Mouse (Mus musculus) hindbrain, embryonic 16.5 days (tissue): ENCODE measurements around the gene Itpr1. TPM values are rescaled to one million over a fixed set of nuclear protein-coding genes. Genes with fewer than 3 reads are reported as not detected.
"Not testable (repeated sequence)": the region's sequence is repeated elsewhere in the genome, so short reads cannot be mapped to it uniquely, and the experiment has no call there.

Source experiments
- ATAC-seq: fragments of 200-750 bp; cut with Nextera tagmentation; 2 replicates; pipeline ENCODE4 v1.8.0; 2017; ENCODE audit warnings: moderate TSS enrichment, moderate library complexity
- H3K27ac ChIP-seq: fragments of 300-500 bp; sonication (generic); 2 replicates; pipeline ENCODE4 v1.5.1; 2014; ENCODE audit warnings: low read depth, mild to moderate bottlenecking, control low read depth, low read length, moderate library complexity
- H3K27me3 ChIP-seq: fragments of 300-500 bp; sonication (generic); replicated peaks from 2 replicates; pipeline ENCODE4 v1.6.1; 2014; ENCODE audit warnings: low read length; ENCODE audit not compliant: control insufficient read depth, insufficient read depth
- H3K36me3 ChIP-seq: fragments of 300-500 bp; sonication (generic); 2 replicates; pipeline ENCODE4 v1.6.1; 2014; ENCODE audit warnings: mild to moderate bottlenecking, low read length, moderate library complexity, mixed read lengths; ENCODE audit not compliant: control insufficient read depth, insufficient read depth
- H3K4me1 ChIP-seq: fragments of 300-500 bp; sonication (generic); 2 replicates; pipeline ENCODE4 v1.6.1; 2014; ENCODE audit warnings: low read depth, low read length; ENCODE audit not compliant: control insufficient read depth, insufficient read depth
- H3K4me2 ChIP-seq: fragments of 300-500 bp; sonication (generic); 2 replicates; pipeline ENCODE4 v1.6.1; 2014; ENCODE audit warnings: mild to moderate bottlenecking, low read length, control low read depth, moderate library complexity
- H3K4me3 ChIP-seq: fragments of 300-500 bp; sonication (generic); 2 replicates; pipeline ENCODE4 v1.5.1; 2014; ENCODE audit warnings: mild to moderate bottlenecking, low read length, control low read depth, moderate library complexity
- H3K9ac ChIP-seq: fragments of 300-500 bp; sonication (generic); 2 replicates; pipeline ENCODE4 v1.6.1; 2014; ENCODE audit warnings: low read depth, mild to moderate bottlenecking, control low read depth, low read length, moderate library complexity
- H3K9me3 ChIP-seq: fragments of 300-500 bp; sonication (generic); 2 replicates; pipeline ENCODE4 v1.6.1; 2014; ENCODE audit warnings: mild to moderate bottlenecking, low read length, moderate library complexity; ENCODE audit not compliant: control insufficient read depth
- WGBS: fragments of 180-500 bp; shearing (Covaris S2); extraction: QIAGEN DNeasy Blood & Tissue Kit; methylation state at CpG from one replicate; pipeline ENCODE4 v1.1.7; 2014; 5-methylcytosine and 5-hydroxymethylcytosine counted together
- polyA plus RNA-seq: library from polyadenylated mRNA; unstranded; fragments of >200 nt; fragmentation: Nextera tagmentation; extraction: Ambion mirVana; gene quantifications from 2 replicates; pipeline ENCODE4 v1.2.1, GENCODE M21; 2015

Gene Itpr1
- polyA plus RNA-seq, 1 experiment from 2014 or later = 5.6 TPM

DNA sequence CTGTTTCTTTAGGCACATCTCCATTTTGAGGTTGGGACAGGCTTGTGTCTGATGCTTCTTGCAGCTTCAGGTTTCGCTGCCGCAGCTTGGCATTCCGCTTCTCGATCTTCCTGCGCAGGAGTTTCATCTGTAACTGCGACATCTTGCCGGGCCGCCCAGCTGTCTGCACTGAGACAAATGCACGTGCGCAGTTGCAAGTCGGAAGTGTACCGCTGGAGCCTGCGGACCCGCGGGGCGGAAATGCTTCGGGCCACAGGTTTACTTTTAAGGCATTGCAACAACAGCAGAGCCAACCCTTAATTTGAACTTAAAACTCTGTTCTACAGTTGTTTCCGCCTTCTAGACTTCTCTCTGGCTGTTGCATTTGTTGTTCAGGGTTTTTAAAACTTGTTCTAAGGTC, 352.6 kb downstream of the Itpr1 start:
- not testable (repeated sequence) for H3K27ac ChIP-seq, H3K4me1 ChIP-seq, H3K36me3 ChIP-seq, H3K9me3 ChIP-seq, ATAC-seq, H3K27me3 ChIP-seq, H3K4me3 ChIP-seq, H3K4me2 ChIP-seq, H3K9ac ChIP-seq
- 78% methylated on average over 18 of the region's 18 CpGs for WGBS

DNA sequence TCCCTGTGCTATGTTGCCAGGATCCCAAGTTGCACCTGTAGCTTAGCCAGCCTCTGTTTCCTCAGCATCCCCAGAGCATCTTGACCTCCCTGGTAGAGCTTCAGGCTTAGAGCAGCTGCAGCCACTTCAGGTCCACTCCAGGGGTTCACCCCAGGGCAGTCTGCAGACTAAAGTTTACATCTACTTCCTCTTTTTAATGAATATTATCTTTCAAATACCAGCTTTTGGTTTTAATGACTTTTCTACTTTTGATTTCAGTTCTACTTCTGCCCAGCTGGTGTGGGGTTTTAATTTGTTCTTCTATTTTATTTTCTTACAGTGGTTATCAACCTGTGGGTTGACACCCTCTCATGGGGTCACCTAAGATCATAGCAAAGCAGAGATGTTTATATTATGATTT, 353.7 kb downstream of the Itpr1 start:
- Histone ChIP-seq H3K9me3 (no peaks in the 10 kb centered on the region), H3K27me3 (no peaks in the 10 kb centered on the region), H3K4me1 (peaks cover 11% of the 10 kb centered on the region; the same call in 1 of the 2 replicates), H3K4me2 (no peak overlapping the region), H3K36me3 (no peaks in the 10 kb centered on the region), H3K9ac (no peak overlapping the region), H3K27ac (no peak overlapping the region), H3K4me3 (no peak overlapping the region)
- ATAC-seq = no peak

GRCm38 (mm10) chr6:108569460-108570187, 356.7 kb downstream of the Itpr1 start:
- Histone ChIP-seq H3K27me3 (no peaks in the 10 kb centered on the region), H3K36me3 (no peaks in the 10 kb centered on the region), H3K9ac (no peak overlapping the region), H3K4me2 (no peak overlapping the region), H3K27ac (no peak overlapping the region), H3K4me1 (peaks cover 13% of the 10 kb centered on the region; the same call in 1 of the 2 replicates), H3K9me3 (no peaks in the 10 kb centered on the region), H3K4me3 (no peak overlapping the region)
- ATAC-seq = no peak
- WGBS = 66% methylated on average over 7 of the region's 7 CpGs

DNA sequence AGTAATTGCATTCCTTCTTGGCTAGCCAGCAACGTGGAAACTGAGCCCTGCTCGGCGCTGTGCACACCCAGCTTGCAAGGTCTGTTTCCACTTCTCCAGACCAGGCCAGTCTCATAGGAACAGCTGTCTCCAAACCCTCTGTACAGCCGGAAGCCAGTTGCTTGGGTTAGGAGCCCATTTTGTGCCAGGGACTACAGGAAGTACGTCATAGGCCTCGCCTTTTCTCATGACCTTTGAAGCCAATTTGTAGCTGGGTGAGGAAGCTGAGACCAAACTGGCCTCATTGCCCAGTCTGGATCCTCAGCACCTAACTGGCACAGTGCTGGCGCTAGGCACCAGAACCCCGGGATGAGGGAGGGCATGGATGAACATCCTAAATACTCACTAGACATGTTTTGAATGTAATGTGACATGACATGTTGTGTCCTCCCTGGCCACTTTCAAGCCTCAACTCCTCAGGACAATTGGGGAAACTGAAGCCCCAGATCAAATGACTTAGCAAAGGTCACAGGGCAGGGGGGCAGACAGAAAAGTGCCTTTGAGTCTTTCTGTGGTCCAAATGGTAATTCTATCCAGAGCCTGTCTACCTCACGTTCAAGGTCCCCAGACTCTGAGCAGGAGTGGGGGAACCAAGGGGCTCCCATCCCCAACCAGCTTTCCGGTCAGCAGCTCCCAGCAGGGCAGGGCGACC, 357.6 kb downstream of the Itpr1 start:
- peak; percentile 19; the same call in 1 of the 2 replicates for ATAC-seq
- Histone ChIP-seq H3K36me3 (no peaks in the 10 kb centered on the region), H3K27ac (no peak overlapping the region), H3K9me3 (no peaks in the 10 kb centered on the region), H3K4me2 (peak overlapping the region; percentile 84), H3K4me1 (peaks cover 13% of the 10 kb centered on the region; the same call in 1 of the 2 replicates), H3K9ac (peak overlapping the region; percentile 67), H3K27me3 (no peaks in the 10 kb centered on the region), H3K4me3 (peak overlapping the region; percentile 45)
- WGBS = 32% methylated on average over 11 of the region's 11 CpGs

DNA sequence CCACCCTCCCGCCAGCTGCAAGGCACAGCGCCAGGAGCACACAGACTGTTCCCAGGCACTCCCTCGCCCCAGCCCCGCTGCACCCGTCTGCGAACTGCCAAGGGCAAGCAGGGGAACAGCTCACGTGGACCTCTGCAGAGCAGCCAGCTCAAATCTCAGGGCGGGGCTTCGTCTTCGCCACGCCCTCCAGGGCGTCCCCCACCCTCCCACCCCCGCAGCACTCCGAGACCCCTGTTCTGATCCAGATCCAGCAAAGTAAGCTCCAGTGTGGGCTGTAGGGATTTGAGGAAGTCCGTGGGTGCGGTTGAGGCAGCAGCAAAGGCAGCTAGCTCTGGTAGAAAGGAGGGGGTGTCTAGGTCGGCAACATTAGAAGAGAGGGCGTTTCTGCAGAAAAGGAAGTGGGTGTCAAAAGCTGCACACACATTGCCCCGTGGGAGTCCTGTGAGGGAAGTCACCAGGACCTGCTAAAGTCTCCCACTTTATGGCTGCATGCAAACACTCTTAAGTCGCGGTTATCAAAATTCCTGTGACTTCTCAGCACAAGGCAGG, 358.2 kb downstream of the Itpr1 start:
- Histone ChIP-seq H3K36me3 (no peaks in the 10 kb centered on the region), H3K27me3 (no peaks in the 10 kb centered on the region), H3K4me2 (peak overlapping the region; percentile 84), H3K9ac (peak overlapping the region; percentile 67), H3K27ac (no peak overlapping the region), H3K4me3 (peak overlapping the region; percentile 45), H3K4me1 (peaks cover 13% of the 10 kb centered on the region; the same call in 1 of the 2 replicates), H3K9me3 (no peaks in the 10 kb centered on the region)
- peak; percentile 93 for ATAC-seq
- WGBS = 2% methylated on average over 20 of the region's 21 CpGs

DNA sequence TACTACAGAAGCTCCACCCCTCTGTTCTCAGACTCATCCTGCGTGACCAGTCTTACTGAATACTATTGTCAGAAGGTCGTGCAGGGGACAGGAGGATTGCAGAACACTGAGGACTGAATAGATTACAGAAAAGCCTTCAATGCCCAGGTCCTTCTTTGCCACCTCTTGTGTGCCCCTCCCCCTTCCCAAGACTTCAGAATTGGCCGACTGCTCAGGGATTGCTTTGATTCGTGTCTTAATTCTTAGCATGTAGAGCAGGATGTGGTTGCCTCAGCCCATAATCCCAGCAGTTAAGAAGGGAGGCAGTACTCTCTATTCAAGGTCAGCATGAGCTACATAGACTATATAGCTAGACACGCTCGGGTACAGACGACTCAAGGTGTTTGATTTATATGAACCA, 359.8 kb downstream of the Itpr1 start:
- WGBS = 50% methylated on average over 7 of the region's 7 CpGs
- no peak for ATAC-seq
- Histone ChIP-seq H3K9ac (no peak overlapping the region), H3K27me3 (no peaks in the 10 kb centered on the region), H3K4me2 (no peak overlapping the region), H3K27ac (no peak overlapping the region), H3K4me1 (peaks cover 13% of the 10 kb centered on the region; the same call in 1 of the 2 replicates), H3K36me3 (no peaks in the 10 kb centered on the region), H3K9me3 (no peaks in the 10 kb centered on the region), H3K4me3 (no peak overlapping the region)

DNA sequence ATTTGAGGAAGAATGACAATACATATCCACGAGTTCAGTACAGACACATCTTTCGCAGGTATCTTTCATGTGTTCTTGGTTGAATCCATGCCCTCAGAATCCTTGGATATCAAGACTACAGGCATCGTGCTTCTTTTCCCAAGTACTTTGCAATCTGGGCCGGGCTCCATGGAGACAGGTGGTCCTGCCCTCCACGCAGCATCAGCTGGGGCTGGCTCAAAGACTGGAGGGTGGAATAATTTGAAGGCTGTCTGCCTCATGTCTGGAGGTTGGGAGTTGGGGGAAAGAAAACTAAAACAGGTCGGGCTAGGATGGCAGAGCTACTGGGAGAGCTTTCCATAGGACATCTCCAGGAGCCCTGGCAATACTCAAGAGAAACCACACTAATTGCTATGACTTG, 364.2 kb downstream of the Itpr1 start:
- ATAC-seq = no peak
- H3K27ac ChIP-seq = no peak overlapping the region
- no peaks in the 10 kb centered on the region for H3K27me3 ChIP-seq
- no peak overlapping the region for H3K4me2 ChIP-seq
- H3K4me1 ChIP-seq = no peaks in the 10 kb centered on the region
- H3K36me3 ChIP-seq = no peaks in the 10 kb centered on the region
- no peak overlapping the region for H3K4me3 ChIP-seq
- no peaks in the 10 kb centered on the region for H3K9me3 ChIP-seq
- H3K9ac ChIP-seq = no peak overlapping the region
- 89% methylated on average over 6 of the region's 6 CpGs for WGBS

GRCm38 (mm10) chr6:108588426-108588825, 375.5 kb downstream of the Itpr1 start:
- H3K4me1 ChIP-seq = no peaks in the 10 kb centered on the region
- no peak overlapping the region for H3K4me2 ChIP-seq
- H3K9ac ChIP-seq = no peak overlapping the region
- no peak overlapping the region for H3K27ac ChIP-seq
- no peak for ATAC-seq
- no peaks in the 10 kb centered on the region for H3K9me3 ChIP-seq
- no peaks in the 10 kb centered on the region for H3K27me3 ChIP-seq
- H3K36me3 ChIP-seq = no peaks in the 10 kb centered on the region
- no peak overlapping the region for H3K4me3 ChIP-seq
- 90% methylated on average over 3 of the region's 3 CpGs for WGBS

DNA sequence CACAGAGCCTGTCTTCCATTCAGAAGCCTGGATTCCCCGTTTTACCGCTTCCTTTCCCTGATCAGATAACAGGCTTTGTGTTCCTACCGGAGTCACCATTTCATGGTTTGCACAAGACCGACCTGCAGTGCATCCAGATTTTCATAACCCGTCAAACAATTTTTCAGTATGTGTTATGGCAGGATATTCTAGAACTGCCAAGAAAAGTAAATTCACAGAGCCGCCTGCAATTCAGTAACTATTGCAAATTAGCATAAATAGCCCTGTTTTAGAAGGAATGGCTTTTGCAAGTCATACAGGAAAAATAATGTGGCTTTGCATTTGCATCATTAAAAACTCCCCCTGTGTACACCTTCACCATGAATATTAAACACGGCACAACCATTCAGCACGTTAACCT, 379.3 kb downstream of the Itpr1 start:
- Histone ChIP-seq H3K36me3 (no peaks in the 10 kb centered on the region), H3K4me1 (no peaks in the 10 kb centered on the region), H3K27ac (no peak overlapping the region), H3K9ac (no peak overlapping the region), H3K4me3 (no peak overlapping the region), H3K9me3 (no peaks in the 10 kb centered on the region), H3K27me3 (no peaks in the 10 kb centered on the region), H3K4me2 (no peak overlapping the region)
- ATAC-seq = no peak
- WGBS = 75% methylated on average over 8 of the region's 8 CpGs
